Mouse (Mus musculus): ENCODE measurements around the gene Cpsf4.
"Not testable (repeated sequence)": the region's sequence is repeated elsewhere in the genome, so short reads cannot be mapped to it uniquely, and the experiment has no call there.

Gene Cpsf4

GRCm38 (mm10) chr5:145166536-145167305 is at the start of gene Cpsf4, which contains the start of gene Ptcd1:
TSS of gene Cpsf4 (plus strand) at chr5:145167213.
TSS of gene Ptcd1 (minus strand) at chr5:145167108.
- peak; percentile 98 for DNase-seq

- no peak for DNase-seq
Measured at GRCm38 (mm10) chr5:145118005-145118404, 49.0 kb upstream of the Cpsf4 start.

- no peak for DNase-seq
Measured at GRCm38 (mm10) chr5:145118461-145118860, 48.6 kb upstream of the Cpsf4 start.

- no peak for DNase-seq
Measured at GRCm38 (mm10) chr5:145119385-145119784, 47.6 kb upstream of the Cpsf4 start.

- no peak for DNase-seq
Measured at GRCm38 (mm10) chr5:145120921-145121320, 46.1 kb upstream of the Cpsf4 start.

- DNase-seq, result no peak
Measured at GRCm38 (mm10) chr5:145123396-145123795, 43.6 kb upstream of the Cpsf4 start.

GRCm38 (mm10) chr5:145126580-145126979 is 40.4 kb upstream of the Cpsf4 start:
- DNase-seq, result no peak

- DNase-seq, result no peak
Measured at GRCm38 (mm10) chr5:145129124-145129523, 37.9 kb upstream of the Cpsf4 start.

GRCm38 (mm10) chr5:145129773-145130172 is 37.2 kb upstream of the Cpsf4 start:
- DNase-seq, result not testable (repeated sequence)

- DNase-seq, result no peak
Measured at GRCm38 (mm10) chr5:145130191-145130590, 36.8 kb upstream of the Cpsf4 start.

GRCm38 (mm10) chr5:145130995-145131394 is 36.0 kb upstream of the Cpsf4 start:
- DNase-seq, result no peak

- DNase-seq, result not testable (repeated sequence)
Measured at GRCm38 (mm10) chr5:145133275-145133674, 33.7 kb upstream of the Cpsf4 start.

GRCm38 (mm10) chr5:145138836-145139235 is 28.2 kb upstream of the Cpsf4 start:
- no peak for DNase-seq

- peak; percentile 95 for DNase-seq
Measured at GRCm38 (mm10) chr5:145139571-145140519, 27.2 kb upstream of the Cpsf4 start, which contains the start of the genes Pdap1 and Bud31. TSS of gene Pdap1 (minus strand) at chr5:145140238. TSS of gene Bud31 (plus strand) at chr5:145140362.

- peak; percentile 19 for DNase-seq
Measured at GRCm38 (mm10) chr5:145140611-145141010, 26.4 kb upstream of the Cpsf4 start.

- no peak for DNase-seq
Measured at GRCm38 (mm10) chr5:145147748-145148147, 19.3 kb upstream of the Cpsf4 start.

GRCm38 (mm10) chr5:145149294-145149693 is 17.7 kb upstream of the Cpsf4 start:
- no peak for DNase-seq

GRCm38 (mm10) chr5:145152690-145153089 is 14.3 kb upstream of the Cpsf4 start:
- DNase-seq, result no peak

GRCm38 (mm10) chr5:145161361-145161760 is 5.7 kb upstream of the Cpsf4 start:
- no peak for DNase-seq

GRCm38 (mm10) chr5:145164710-145165109 is 2.3 kb upstream of the Cpsf4 start:
- DNase-seq, result no peak

GRCm38 (mm10) chr5:145165184-145165583 is 1.8 kb upstream of the Cpsf4 start:
- no peak for DNase-seq

GRCm38 (mm10) chr5:145167306-145167661 is 271 bp downstream of the Cpsf4 start:
- no peak for DNase-seq

- DNase-seq, result no peak
Measured at GRCm38 (mm10) chr5:145178461-145178980, 11.5 kb downstream of the Cpsf4 start.

Data from thymus, postnatal 25 days (tissue).